Mouse (Mus musculus): Measurements from ENCODE around the gene Tenm3.

GRCm38 (mm10) chr8:48730701-48731100 lies 113.0 kb downstream of the Tenm3 start:
- TF ChIP-seq CTCF (IDR thresholded peaks at IDR 0.05; ENCODE audit: extremely low read depth, insufficient read depth, low read length) (no peak), POLR2A (IDR thresholded peaks at IDR 0.05; ENCODE audit: extremely low read depth, insufficient read depth, low read length) (no peak)
